Mouse (Mus musculus): ENCODE results near the gene Dtd1. TPM values are rescaled to one million over a fixed set of nuclear protein-coding genes. Genes with fewer than 3 reads are reported as not detected.

The Dtd1 gene
- polyA plus RNA-seq, 1 experiment from 2014 or later, result 33.6 TPM

DNA sequence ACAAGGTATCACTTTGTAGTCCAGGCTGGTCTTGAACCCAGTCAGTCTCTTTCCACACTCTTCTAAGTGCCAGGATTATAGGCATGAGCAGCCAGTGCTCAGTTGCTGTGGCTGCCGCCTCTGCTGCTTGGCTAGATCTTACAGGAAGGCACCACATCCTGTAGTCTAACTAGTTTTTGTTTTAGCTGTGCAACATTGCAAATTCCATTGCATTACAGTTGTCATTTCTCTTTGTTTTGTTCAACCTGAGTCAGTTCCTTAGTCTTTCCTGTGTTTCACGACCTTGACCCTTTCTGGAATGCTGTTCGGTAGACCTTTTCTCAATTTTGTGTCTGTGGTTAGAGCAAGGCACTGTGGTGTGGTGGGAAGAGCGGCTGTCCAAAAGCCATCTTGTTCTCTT, 37.5 kb downstream of the Dtd1 start:
- no peak for DNase-seq (ENCODE audit: low spot score)
- no peak overlapping the region for H3K4me2 ChIP-seq (replicated peaks; ENCODE audit: low read depth, low read length)
- no peak for ATAC-seq (ENCODE audit: low FRiP score)

DNA sequence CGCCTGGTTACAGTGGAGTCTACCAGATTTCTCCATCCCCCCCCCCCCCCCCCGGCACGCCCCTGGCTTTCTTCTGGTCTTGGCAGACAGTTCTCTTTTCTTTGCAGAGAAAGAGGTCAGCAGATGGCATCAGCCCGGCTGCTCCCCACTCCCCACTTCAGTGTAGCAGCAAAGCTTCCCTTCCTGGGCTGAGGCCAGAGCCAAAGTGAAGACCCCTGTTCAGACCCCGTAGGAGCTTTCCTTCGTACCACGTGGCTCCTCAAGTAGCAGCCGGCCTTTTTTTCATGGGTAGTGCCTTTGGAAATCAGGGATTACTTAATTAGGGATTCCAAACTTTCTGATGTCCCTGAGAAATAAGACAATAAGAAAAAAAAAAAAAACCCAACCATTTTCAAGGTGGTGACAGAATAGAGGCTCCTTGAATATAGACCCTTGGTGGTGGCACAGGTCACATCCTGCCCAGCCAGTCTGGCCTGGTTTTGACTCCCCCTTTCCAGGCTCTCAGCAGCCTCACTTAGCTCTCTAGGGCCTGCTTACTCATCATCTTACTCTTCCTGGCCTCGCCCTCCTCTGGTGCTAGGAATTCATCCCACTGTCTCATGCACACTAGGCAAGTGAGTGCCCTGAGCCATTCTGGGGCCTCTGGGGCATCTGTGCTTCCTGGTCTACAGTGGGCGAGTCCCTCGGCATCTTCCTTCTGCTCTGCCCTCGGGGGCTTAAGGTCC, 38.1 kb downstream of the Dtd1 start:
- H3K36me3 ChIP-seq (ENCODE audit: control insufficient read depth, insufficient read depth, low read length), result no peaks in the 10 kb centered on the region
- H3K27ac ChIP-seq (ENCODE audit: low read depth, low read length), result no peak overlapping the region
- H3K9ac ChIP-seq (ENCODE audit: low read depth, low read length), result no peak overlapping the region
- no peak overlapping the region for H3K4me2 ChIP-seq (replicated peaks; ENCODE audit: low read depth, low read length)
- no peaks in the 10 kb centered on the region for H3K4me1 ChIP-seq (replicated peaks; ENCODE audit: control insufficient read depth, insufficient read depth, low read length)
- H3K4me3 ChIP-seq (ENCODE audit: low read depth, low read length), result no peak overlapping the region
- no peaks in the 10 kb centered on the region for H3K9me3 ChIP-seq (ENCODE audit: control insufficient read depth, low read length)
- WGBS, result 81% methylated on average over 12 of the region's 12 CpGs
- H3K27me3 ChIP-seq (ENCODE audit: control insufficient read depth, insufficient read depth, low read length), result no peaks in the 10 kb centered on the region
- ATAC-seq (ENCODE audit: low FRiP score), result no peak
- DNase-seq (ENCODE audit: low spot score), result no peak

More for the DNA sequence above, 37.5 kb downstream of the Dtd1 start:
- H3K27me3 ChIP-seq (ENCODE audit: control insufficient read depth, insufficient read depth, low read length), result no peaks in the 10 kb centered on the region
- no peak overlapping the region for H3K4me3 ChIP-seq (ENCODE audit: low read depth, low read length)
- no peaks in the 10 kb centered on the region for H3K9me3 ChIP-seq (ENCODE audit: control insufficient read depth, low read length)
- 84% methylated on average over 4 of the region's 4 CpGs for WGBS
- no peak overlapping the region for H3K27ac ChIP-seq (ENCODE audit: low read depth, low read length)
- H3K4me1 ChIP-seq (replicated peaks; ENCODE audit: control insufficient read depth, insufficient read depth, low read length), result no peaks in the 10 kb centered on the region
- H3K36me3 ChIP-seq (ENCODE audit: control insufficient read depth, insufficient read depth, low read length), result no peaks in the 10 kb centered on the region
- H3K9ac ChIP-seq (ENCODE audit: low read depth, low read length), result no peak overlapping the region

DNA sequence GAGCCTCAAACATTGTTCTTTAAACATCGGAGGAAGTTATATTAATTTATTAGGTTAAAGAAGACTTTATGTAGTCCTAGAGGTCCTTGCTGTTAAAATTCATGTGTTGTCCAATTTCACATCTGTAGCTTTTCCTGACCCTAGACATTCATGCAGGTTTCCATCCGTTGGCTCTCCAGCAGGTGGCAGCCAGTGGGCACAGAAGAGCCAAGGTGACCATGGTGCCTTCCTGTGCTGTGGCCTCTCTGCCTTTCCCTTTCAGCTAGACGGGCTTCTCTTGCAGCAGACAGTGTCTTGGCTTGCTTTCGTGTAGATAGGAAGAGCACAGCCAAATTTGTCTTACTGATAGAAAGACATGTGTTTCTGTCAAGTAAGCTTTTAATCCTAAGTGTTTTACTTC, 39.0 kb downstream of the Dtd1 start:
- H3K27me3 ChIP-seq (ENCODE audit: control insufficient read depth, insufficient read depth, low read length), result no peaks in the 10 kb centered on the region
- H3K9ac ChIP-seq (ENCODE audit: low read depth, low read length), result no peak overlapping the region
- H3K4me1 ChIP-seq (replicated peaks; ENCODE audit: control insufficient read depth, insufficient read depth, low read length), result no peaks in the 10 kb centered on the region
- no peak for ATAC-seq (ENCODE audit: low FRiP score)
- H3K27ac ChIP-seq (ENCODE audit: low read depth, low read length), result no peak overlapping the region
- WGBS, result 75% methylated on average over 4 of the region's 4 CpGs
- H3K9me3 ChIP-seq (ENCODE audit: control insufficient read depth, low read length), result no peaks in the 10 kb centered on the region
- H3K4me3 ChIP-seq (ENCODE audit: low read depth, low read length), result no peak overlapping the region
- no peaks in the 10 kb centered on the region for H3K36me3 ChIP-seq (ENCODE audit: control insufficient read depth, insufficient read depth, low read length)
- peak; percentile 22 for DNase-seq (ENCODE audit: low spot score)
- H3K4me2 ChIP-seq (replicated peaks; ENCODE audit: low read depth, low read length), result no peak overlapping the region

GRCm38 (mm10) chr2:144640101-144640500, 40.4 kb downstream of the Dtd1 start:
- Histone ChIP-seq H3K4me3 (ENCODE audit: low read depth, low read length) (no peak overlapping the region), H3K4me2 (replicated peaks; ENCODE audit: low read depth, low read length) (no peak overlapping the region), H3K36me3 (ENCODE audit: control insufficient read depth, insufficient read depth, low read length) (no peaks in the 10 kb centered on the region), H3K9me3 (ENCODE audit: control insufficient read depth, low read length) (no peaks in the 10 kb centered on the region), H3K27ac (ENCODE audit: low read depth, low read length) (no peak overlapping the region), H3K9ac (ENCODE audit: low read depth, low read length) (no peak overlapping the region), H3K4me1 (replicated peaks; ENCODE audit: control insufficient read depth, insufficient read depth, low read length) (no peaks in the 10 kb centered on the region), H3K27me3 (ENCODE audit: control insufficient read depth, insufficient read depth, low read length) (no peaks in the 10 kb centered on the region)
- DNase-seq (ENCODE audit: low spot score) (peak; percentile 7), ATAC-seq (ENCODE audit: low FRiP score) (no peak)
- 76% methylated on average over 7 of the region's 7 CpGs for WGBS

GRCm38 (mm10) chr2:144641991-144642390, 42.3 kb downstream of the Dtd1 start:
- no peak overlapping the region for H3K9ac ChIP-seq (ENCODE audit: low read depth, low read length)
- no peak for DNase-seq (ENCODE audit: low spot score)
- H3K4me1 ChIP-seq (replicated peaks; ENCODE audit: control insufficient read depth, insufficient read depth, low read length), result no peaks in the 10 kb centered on the region
- H3K4me2 ChIP-seq (replicated peaks; ENCODE audit: low read depth, low read length), result no peak overlapping the region
- H3K9me3 ChIP-seq (ENCODE audit: control insufficient read depth, low read length), result no peaks in the 10 kb centered on the region
- no peaks in the 10 kb centered on the region for H3K27me3 ChIP-seq (ENCODE audit: control insufficient read depth, insufficient read depth, low read length)
- no peak for ATAC-seq (ENCODE audit: low FRiP score)
- WGBS, result 88% methylated on average over 4 of the region's 4 CpGs
- no peaks in the 10 kb centered on the region for H3K36me3 ChIP-seq (ENCODE audit: control insufficient read depth, insufficient read depth, low read length)
- H3K27ac ChIP-seq (ENCODE audit: low read depth, low read length), result no peak overlapping the region
- no peak overlapping the region for H3K4me3 ChIP-seq (ENCODE audit: low read depth, low read length)

- Histone ChIP-seq H3K9me3 (ENCODE audit: control insufficient read depth, low read length) (no peaks in the 10 kb centered on the region), H3K4me1 (replicated peaks; ENCODE audit: control insufficient read depth, insufficient read depth, low read length) (no peaks in the 10 kb centered on the region), H3K36me3 (ENCODE audit: control insufficient read depth, insufficient read depth, low read length) (no peaks in the 10 kb centered on the region), H3K27ac (ENCODE audit: low read depth, low read length) (no peak overlapping the region), H3K4me2 (replicated peaks; ENCODE audit: low read depth, low read length) (no peak overlapping the region), H3K4me3 (ENCODE audit: low read depth, low read length) (no peak overlapping the region), H3K9ac (ENCODE audit: low read depth, low read length) (no peak overlapping the region), H3K27me3 (ENCODE audit: control insufficient read depth, insufficient read depth, low read length) (no peaks in the 10 kb centered on the region)
- 58% methylated on average over 10 of the region's 10 CpGs for WGBS
- ATAC-seq (ENCODE audit: low FRiP score) (no peak), DNase-seq (ENCODE audit: low spot score) (no peak)
These were observed 46.7 kb downstream of the Dtd1 start for GRCm38 (mm10) chr2:144646360-144646759.

DNA sequence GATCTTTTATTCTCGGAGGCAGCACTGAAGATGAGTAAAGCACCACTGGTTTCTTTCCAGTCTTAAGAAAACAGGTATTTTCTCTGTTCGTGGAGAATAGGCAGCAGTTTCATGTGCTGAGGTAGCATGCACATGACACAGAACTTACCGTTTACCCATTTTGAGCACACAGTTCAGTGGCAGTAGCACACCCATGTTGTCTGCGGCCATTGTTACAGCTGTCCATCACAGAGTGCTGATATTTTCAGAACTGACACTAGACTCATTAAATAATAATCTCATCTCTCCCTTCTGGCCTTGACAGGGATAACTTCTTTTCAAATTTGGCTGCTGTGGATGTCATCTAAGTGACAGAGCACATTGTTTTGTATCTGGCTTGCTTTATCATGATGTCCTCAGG, 47.5 kb downstream of the Dtd1 start:
- DNase-seq (ENCODE audit: low spot score) (no peak), ATAC-seq (ENCODE audit: low FRiP score) (no peak)
- no peaks in the 10 kb centered on the region for H3K4me1 ChIP-seq (replicated peaks; ENCODE audit: control insufficient read depth, insufficient read depth, low read length)
- no peak overlapping the region for H3K4me3 ChIP-seq (ENCODE audit: low read depth, low read length)
- 83% methylated on average over 4 of the region's 4 CpGs for WGBS
- H3K27ac ChIP-seq (ENCODE audit: low read depth, low read length), result no peak overlapping the region
- H3K36me3 ChIP-seq (ENCODE audit: control insufficient read depth, insufficient read depth, low read length), result no peaks in the 10 kb centered on the region
- no peaks in the 10 kb centered on the region for H3K27me3 ChIP-seq (ENCODE audit: control insufficient read depth, insufficient read depth, low read length)
- H3K9me3 ChIP-seq (ENCODE audit: control insufficient read depth, low read length), result no peaks in the 10 kb centered on the region
- no peak overlapping the region for H3K4me2 ChIP-seq (replicated peaks; ENCODE audit: low read depth, low read length)
- H3K9ac ChIP-seq (ENCODE audit: low read depth, low read length), result no peak overlapping the region

DNA sequence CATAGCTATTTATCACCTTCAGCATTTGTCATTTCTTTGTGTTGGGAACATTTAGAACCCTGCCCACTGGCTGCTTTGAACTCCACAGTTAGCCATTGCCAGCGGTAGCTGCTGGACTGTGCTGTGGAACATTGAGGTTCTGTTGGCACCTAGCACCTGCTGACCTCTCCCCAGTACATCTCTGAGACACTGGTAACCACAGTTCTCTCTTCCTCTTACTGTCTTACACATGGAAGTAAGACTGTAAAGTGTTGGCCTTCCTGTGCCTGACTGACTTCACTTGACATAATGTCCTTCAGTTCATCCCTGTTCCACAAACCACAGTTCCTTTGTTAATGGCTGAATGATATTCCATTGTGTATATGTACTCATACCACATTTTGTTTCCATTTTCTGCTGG, 50.3 kb downstream of the Dtd1 start:
- 96% methylated on average over 1 of the region's 1 CpGs for WGBS
- Histone ChIP-seq H3K4me1 (replicated peaks; ENCODE audit: control insufficient read depth, insufficient read depth, low read length) (no peaks in the 10 kb centered on the region), H3K27me3 (ENCODE audit: control insufficient read depth, insufficient read depth, low read length) (no peaks in the 10 kb centered on the region)

GRCm38 (mm10) chr2:144652841-144653240, 53.1 kb downstream of the Dtd1 start:
- Histone ChIP-seq H3K4me1 (replicated peaks; ENCODE audit: control insufficient read depth, insufficient read depth, low read length) (no peaks in the 10 kb centered on the region), H3K9ac (ENCODE audit: low read depth, low read length) (no peak overlapping the region), H3K4me3 (ENCODE audit: low read depth, low read length) (no peak overlapping the region), H3K27me3 (ENCODE audit: control insufficient read depth, insufficient read depth, low read length) (no peaks in the 10 kb centered on the region), H3K4me2 (replicated peaks; ENCODE audit: low read depth, low read length) (no peak overlapping the region), H3K9me3 (ENCODE audit: control insufficient read depth, low read length) (no peaks in the 10 kb centered on the region), H3K36me3 (ENCODE audit: control insufficient read depth, insufficient read depth, low read length) (no peaks in the 10 kb centered on the region), H3K27ac (ENCODE audit: low read depth, low read length) (no peak overlapping the region)
- ATAC-seq (ENCODE audit: low FRiP score), result no peak
- 96% methylated on average over 4 of the region's 4 CpGs for WGBS
- DNase-seq (ENCODE audit: low spot score), result no peak

More for the DNA sequence above, 50.3 kb downstream of the Dtd1 start:
- no peak for ATAC-seq (ENCODE audit: low FRiP score)
- H3K9ac ChIP-seq (ENCODE audit: low read depth, low read length), result no peak overlapping the region
- H3K9me3 ChIP-seq (ENCODE audit: control insufficient read depth, low read length), result no peaks in the 10 kb centered on the region
- no peak overlapping the region for H3K27ac ChIP-seq (ENCODE audit: low read depth, low read length)
- H3K4me2 ChIP-seq (replicated peaks; ENCODE audit: low read depth, low read length), result no peak overlapping the region
- no peak for DNase-seq (ENCODE audit: low spot score)
- no peaks in the 10 kb centered on the region for H3K36me3 ChIP-seq (ENCODE audit: control insufficient read depth, insufficient read depth, low read length)
- no peak overlapping the region for H3K4me3 ChIP-seq (ENCODE audit: low read depth, low read length)

Data from hindbrain, embryonic 11.5 days (tissue).